9 mouse cellular contexts compared by ENCODE assay signal in the genomic region with DNA sequence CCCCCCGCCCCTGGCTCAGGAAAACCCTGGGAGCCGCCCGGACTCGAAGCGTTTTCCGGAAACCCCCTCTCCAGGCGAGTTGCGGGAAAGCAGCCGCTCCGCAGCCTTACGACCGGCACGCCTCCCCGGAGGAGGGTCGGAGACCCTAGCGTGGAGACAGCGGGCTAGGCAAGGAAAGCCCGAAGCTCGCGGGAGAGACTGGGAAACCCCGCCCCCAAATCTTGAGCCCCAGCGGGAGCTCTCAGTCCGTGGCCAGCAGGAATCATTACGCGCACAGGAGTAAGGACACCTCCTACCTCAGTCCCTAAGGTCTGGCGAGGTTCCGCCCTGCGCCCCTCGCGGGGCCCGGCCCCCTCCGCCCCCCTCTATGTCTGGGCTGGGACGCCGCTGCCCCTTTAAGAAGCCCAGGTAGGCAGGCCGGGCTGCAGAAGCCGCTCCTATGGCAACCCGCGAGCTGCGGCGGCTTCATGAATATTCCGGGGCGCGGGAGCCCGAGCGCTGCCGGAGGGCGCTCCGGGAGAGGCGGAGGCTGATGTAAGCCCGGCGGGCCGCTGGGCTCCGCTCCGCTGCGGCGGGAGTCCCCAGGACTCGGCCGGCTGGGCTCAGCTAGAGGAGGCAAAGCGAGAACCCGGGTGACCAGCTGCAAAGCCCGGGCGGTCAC. TPM values are rescaled to one million over a fixed set of nuclear protein-coding genes. Genes with fewer than 3 reads are reported as not detected.
A peak's percentile ranks its signal among the peaks of the same experiment; 100 is the strongest.
DNase-seq lines count a peak whose midpoint lies in the region; ATAC-seq lines count a peak whose summit lies in the region.
"Had no signal": no experiment of that assay in that cellular context is flagged by ENCODE, and none has a peak within 500 bp of the region (broad histone marks: within the 10 kb centered on the region; RNA-seq: fewer than 3 reads in every experiment).

No protein-coding gene starts in this region.

- peak overlapping the region; percentile 93 for H3K4me2 ChIP-seq in embryonic facial prominence, embryonic 14.5 days (ENCODE audit: low read depth, low read length)
- H3K4me2 ChIP-seq in heart, embryonic 15.5 days, result peak overlapping the region; percentile 99
- peak overlapping the region; percentile 71 for H3K4me2 ChIP-seq in liver, embryonic 12.5 days

- peaks cover 8% of the 10 kb centered on the region; the same call in 1 of the 2 replicates for H3K4me1 ChIP-seq in embryonic facial prominence, embryonic 14.5 days (ENCODE audit: control insufficient read depth, insufficient read depth, low read length)
- peaks cover 49% of the 10 kb centered on the region for H3K4me1 ChIP-seq in heart, embryonic 15.5 days (replicated peaks)
- H3K4me1 ChIP-seq in liver, embryonic 12.5 days, result peaks cover 12% of the 10 kb centered on the region; the same call in 1 of the 2 replicates

- no peak overlapping the region for H3K27ac ChIP-seq in embryonic facial prominence, embryonic 14.5 days (replicated peaks; ENCODE audit: low read depth, low read length)
- peak overlapping the region; percentile 75 for H3K27ac ChIP-seq in heart, embryonic 15.5 days
- H3K27ac ChIP-seq in liver, embryonic 12.5 days, result no peak overlapping the region

- H3K4me3 ChIP-seq in embryonic facial prominence, embryonic 14.5 days (ENCODE audit: low read depth, low read length), result peak overlapping the region; percentile 76
- peak overlapping the region; percentile 83 for H3K4me3 ChIP-seq in heart, embryonic 15.5 days
- H3K4me3 ChIP-seq in liver, embryonic 12.5 days, result peak overlapping the region; percentile 56
- H3K4me3 ChIP-seq: megakaryocyte, embryonic 14.5 days had no signal

- peak; percentile 89 for ATAC-seq in embryonic facial prominence, embryonic 14.5 days (ENCODE audit: low read depth)
- peak; percentile 71 for ATAC-seq in heart, embryonic 15.5 days (replicated peaks; ENCODE audit: insufficient number of reproducible peaks, insufficient read depth, low FRiP score, low read depth)
- peak; percentile 30; the same call in 1 of the 2 replicates for ATAC-seq in liver, embryonic 12.5 days

- whole genome bisulfite sequencing in embryonic facial prominence, embryonic 14.5 days, result under 1% methylated on average over 42 of the region's 62 CpGs
- under 1% methylated on average over 62 of the region's 62 CpGs for WGBS in heart, embryonic 15.5 days
- WGBS in liver, embryonic 12.5 days (ENCODE audit: insufficient replicate concordance), result under 1% methylated on average over 62 of the region's 62 CpGs

- peak; percentile 52 for DNase-seq in layer of hippocampus, adult 11-12 months (ENCODE audit: low spot score)
- DNase-seq in layer of hippocampus, adult 9-10 months (ENCODE audit: low spot score), result no peak
- DNase-seq in embryonic facial prominence, embryonic 14.5 days (ENCODE audit: low spot score), result peak; percentile 90
- peak; percentile 69 for DNase-seq in kidney, postnatal 14 days
- DNase-seq in ovary, postnatal 10 days (ENCODE audit: low spot score), result peak; percentile 17
- no peak for DNase-seq in spleen, adult 18-20 months

- peak overlapping the region; percentile 70 for H3K9ac ChIP-seq in embryonic facial prominence, embryonic 14.5 days (ENCODE audit: low read depth, low read length)
- peak overlapping the region; percentile 73 for H3K9ac ChIP-seq in heart, embryonic 15.5 days
- no peak overlapping the region for H3K9ac ChIP-seq in liver, embryonic 12.5 days

- H3K9me3 ChIP-seq in embryonic facial prominence, embryonic 14.5 days (ENCODE audit: control insufficient read depth, low read length), result no peaks in the 10 kb centered on the region
- H3K9me3 ChIP-seq in heart, embryonic 15.5 days (replicated peaks), result no peaks in the 10 kb centered on the region
- H3K9me3 ChIP-seq in liver, embryonic 12.5 days (replicated peaks), result no peaks in the 10 kb centered on the region
- H3K9me3 ChIP-seq: megakaryocyte, embryonic 14.5 days had no signal

- no peaks in the 10 kb centered on the region for H3K36me3 ChIP-seq in embryonic facial prominence, embryonic 14.5 days (ENCODE audit: control insufficient read depth, insufficient read depth, low read length)
- no peaks in the 10 kb centered on the region for H3K36me3 ChIP-seq in heart, embryonic 15.5 days
- no peaks in the 10 kb centered on the region for H3K36me3 ChIP-seq in liver, embryonic 12.5 days

- peaks cover 60% of the 10 kb centered on the region for H3K27me3 ChIP-seq in embryonic facial prominence, embryonic 14.5 days (replicated peaks; ENCODE audit: control insufficient read depth, insufficient read depth, low read length)
- peaks cover 75% of the 10 kb centered on the region for H3K27me3 ChIP-seq in heart, embryonic 15.5 days
- H3K27me3 ChIP-seq in liver, embryonic 12.5 days (replicated peaks), result peaks cover 100% of the 10 kb centered on the region

RNA-seq across cellular contexts. Expression of gene Hcn4, which starts 0.7 kb away (rescaled TPM):
- polyA plus RNA-seq in embryonic facial prominence, embryonic 14.5 days (2014; fragmentation: Nextera tagmentation; extraction: Ambion mirVana), result 0.26 and 0.42 TPM in 2 replicates
- 1.4 and 1.6 TPM in 2 replicates for polyA plus RNA-seq in heart, embryonic 15.5 days (2015; fragmentation: Nextera tagmentation; extraction: Ambion mirVana)
- polyA plus RNA-seq in liver, embryonic 12.5 days (2016; fragmentation: Nextera tagmentation; extraction: Ambion mirVana), result 0.07 TPM in 2 replicates

Comparison
In these comparisons a context has a peak if more than half of its experiments do, and no peak if none do; other contexts are left out.
1. DNase-seq: peak in layer of hippocampus, adult 11-12 months (single experiment), embryonic facial prominence, embryonic 14.5 days (single experiment), kidney, postnatal 14 days (single experiment) and ovary, postnatal 10 days (single experiment); none in layer of hippocampus, adult 9-10 months (single experiment) and spleen, adult 18-20 months (0 of 2).
2. ATAC-seq: peak in every context shown above with its lines; median percentile 89 in embryonic facial prominence, embryonic 14.5 days; 71 in heart, embryonic 15.5 days; 30 in liver, embryonic 12.5 days.
3. Peak in every context shown above with its lines, with median percentiles within 50 percentile points of each other: H3K4me2 ChIP-seq and H3K4me3 ChIP-seq.